8 mouse cellular contexts compared by ENCODE assay signal in the genomic region with DNA sequence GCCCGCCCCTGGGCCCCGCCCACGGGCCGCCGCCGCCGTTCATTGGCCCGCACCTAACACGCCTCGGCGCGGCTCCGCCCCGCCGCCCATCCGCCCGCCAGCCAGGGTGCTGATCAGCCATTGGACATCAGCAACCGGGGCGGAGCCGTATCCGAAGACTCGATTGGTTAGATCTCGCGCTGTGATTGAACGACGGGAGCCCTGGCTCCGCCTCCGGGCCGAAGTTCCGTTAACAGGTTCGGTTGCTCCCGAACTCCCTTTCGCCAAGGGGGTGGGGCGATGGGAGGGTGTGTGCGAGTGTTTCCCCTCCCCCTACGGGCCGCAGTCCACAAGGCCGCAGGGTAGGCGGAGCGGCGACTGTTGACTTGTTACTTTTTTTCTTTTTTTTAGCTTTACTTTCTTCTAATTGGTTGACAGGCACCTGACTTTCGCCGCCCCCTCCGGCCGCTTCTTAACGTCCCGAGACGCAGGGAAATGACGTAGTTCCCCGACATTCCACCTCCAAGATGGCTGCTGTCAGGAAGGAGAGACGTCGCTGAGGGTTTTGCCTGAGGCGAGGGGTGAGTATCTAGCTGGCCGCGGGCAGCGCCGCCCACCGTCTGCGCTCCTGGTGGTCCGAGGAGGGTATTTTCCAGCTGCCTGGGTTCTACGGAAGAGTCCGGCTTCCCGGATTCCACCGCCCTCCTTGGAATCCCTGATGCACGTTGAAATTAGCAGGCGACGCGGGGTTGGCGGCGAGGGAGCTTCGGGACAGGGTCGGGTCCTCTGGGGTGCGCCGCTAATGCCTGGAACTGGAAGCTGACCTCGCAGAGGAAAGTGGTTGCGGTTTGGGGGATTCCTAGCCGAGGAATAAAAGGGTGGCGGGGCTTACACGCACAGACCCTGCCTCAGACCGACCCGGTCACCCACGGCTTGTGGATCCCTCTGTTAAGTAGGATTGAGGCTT. TPM values are rescaled to one million over a fixed set of nuclear protein-coding genes. Genes with fewer than 3 reads are reported as not detected.
A peak's percentile ranks its signal among the peaks of the same experiment; 100 is the strongest.
DNase-seq lines count a peak whose midpoint lies in the region; ATAC-seq and TF ChIP-seq lines count a peak whose summit lies in the region.

A gene (plus strand): TSS at position 259 of the 946 bp plus-strand sequence.

- peaks cover 14 to 33% of the 10 kb centered on the region in 2 experiments for H3K36me3 ChIP-seq in CH12.LX (replicated peaks in 1 of 2; ENCODE audit: control insufficient read depth in 1 of 2, insufficient read depth in 1 of 2, low read length in 1 of 2)
- no peaks in the 10 kb centered on the region; the same call in 1 of the 2 replicates for H3K36me3 ChIP-seq in forebrain, embryonic 11.5 days (ENCODE audit: control insufficient read depth, insufficient read depth, low read length)
- peaks cover 7% of the 10 kb centered on the region; the same call in 1 of the 2 replicates for H3K36me3 ChIP-seq in heart, embryonic 16.5 days (ENCODE audit: control insufficient read depth, insufficient read depth)
- H3K36me3 ChIP-seq in liver, embryonic 15.5 days (replicated peaks), result peaks cover 24% of the 10 kb centered on the region
- peaks cover 18% of the 10 kb centered on the region; the same call in 1 of the 2 replicates for H3K36me3 ChIP-seq in neural tube, embryonic 12.5 days

- H3K27me3 ChIP-seq in CH12.LX (replicated peaks), result no peaks in the 10 kb centered on the region
- no peaks in the 10 kb centered on the region for H3K27me3 ChIP-seq in forebrain, embryonic 11.5 days (ENCODE audit: control insufficient read depth, insufficient read depth, low read length)
- H3K27me3 ChIP-seq in heart, embryonic 16.5 days (ENCODE audit: control insufficient read depth, insufficient read depth, low read length), result no peaks in the 10 kb centered on the region
- no peaks in the 10 kb centered on the region for H3K27me3 ChIP-seq in liver, embryonic 15.5 days
- H3K27me3 ChIP-seq in neural tube, embryonic 12.5 days (replicated peaks), result no peaks in the 10 kb centered on the region

- TF ChIP-seq EP300 in CH12.LX (IDR thresholded peaks at IDR 0.05; ENCODE audit: low read length), result no peak

- peak; percentile 93 for TF ChIP-seq POLR2A in CH12.LX (IDR thresholded peaks at IDR 0.05; ENCODE audit: low read depth, low read length)

- no peaks in the 10 kb centered on the region for H3K9me3 ChIP-seq in CH12.LX (replicated peaks; ENCODE audit: low read length)
- no peaks in the 10 kb centered on the region for H3K9me3 ChIP-seq in forebrain, embryonic 11.5 days (ENCODE audit: control insufficient read depth, low read length)
- H3K9me3 ChIP-seq in heart, embryonic 16.5 days (replicated peaks; ENCODE audit: control insufficient read depth, low read length), result no peaks in the 10 kb centered on the region
- H3K9me3 ChIP-seq in liver, embryonic 15.5 days (replicated peaks), result no peaks in the 10 kb centered on the region
- no peaks in the 10 kb centered on the region for H3K9me3 ChIP-seq in neural tube, embryonic 12.5 days

- peak; percentile 99 for DNase-seq in CH12.LX (ENCODE audit: extremely low read depth)
- DNase-seq in c-Kit-positive CD71-positive TER-119-negative erythroid progenitor cells, embryonic 14.5 days (ENCODE audit: low read depth), result peak; percentile 96
- DNase-seq in forebrain, embryonic 11.5 days (ENCODE audit: low spot score), result peak; percentile 99
- DNase-seq in kidney, postnatal 36 days, result peak; percentile 100
- DNase-seq in telencephalon, adult 2 months (ENCODE audit: low read depth, low spot score), result peak; percentile 99

- no peak for TF ChIP-seq CTCF in CH12.LX (conservative IDR thresholded peaks at IDR 0.05 in 1 of 2, IDR thresholded peaks at IDR 0.05 in 1 of 2; ENCODE audit: low read depth in 2 of 2, low read length in 2 of 2)

- peak within 1 kb of the TSS; percentile 39 for H3K27ac ChIP-seq in CH12.LX (ENCODE audit: insufficient read depth, low read depth)
- H3K27ac ChIP-seq in forebrain, embryonic 11.5 days (ENCODE audit: low read depth, low read length), result peak within 1 kb of the TSS; percentile 53
- H3K27ac ChIP-seq in heart, embryonic 16.5 days (ENCODE audit: low read length), result peak within 1 kb of the TSS; percentile 95
- H3K27ac ChIP-seq in liver, embryonic 15.5 days (replicated peaks), result peak within 1 kb of the TSS; percentile 96
- H3K27ac ChIP-seq in neural tube, embryonic 12.5 days, result peak within 1 kb of the TSS; percentile 59

- H3K4me1 ChIP-seq in CH12.LX (ENCODE audit: control insufficient read depth in 1 of 2, insufficient read depth in 2 of 2), result peaks cover 6 to 48% of the 10 kb centered on the region in 2 experiments; a peak in 3 of 4 replicates
- peaks cover 11% of the 10 kb centered on the region for H3K4me1 ChIP-seq in forebrain, embryonic 11.5 days (replicated peaks; ENCODE audit: control insufficient read depth, insufficient read depth, low read length)
- H3K4me1 ChIP-seq in heart, embryonic 16.5 days (ENCODE audit: control insufficient read depth, insufficient read depth, low read length), result peaks cover 23% of the 10 kb centered on the region
- H3K4me1 ChIP-seq in liver, embryonic 15.5 days (replicated peaks), result peaks cover 44% of the 10 kb centered on the region
- peaks cover 30% of the 10 kb centered on the region for H3K4me1 ChIP-seq in neural tube, embryonic 12.5 days

- in situ Hi-C loops in CH12.LX (cut with MboI; ENCODE audit: low pct_ligation_motif_present, low pct_unique_long_range_greater_than_20kb, low sequenced_read_pairs), result no loop called here

- under 1% methylated on average over 76 of the region's 82 CpGs for WGBS in forebrain, embryonic 11.5 days
- under 1% methylated on average over 82 of the region's 82 CpGs for WGBS in heart, embryonic 16.5 days
- under 1% methylated on average over 82 of the region's 82 CpGs for WGBS in liver, embryonic 15.5 days (ENCODE audit: insufficient replicate concordance)
- WGBS in neural tube, embryonic 12.5 days, result under 1% methylated on average over 82 of the region's 82 CpGs

- H3K9ac ChIP-seq in CH12.LX (ENCODE audit: insufficient read depth, low read depth), result peak within 1 kb of the TSS; percentile 92
- peak within 1 kb of the TSS; percentile 94 for H3K9ac ChIP-seq in forebrain, embryonic 11.5 days (ENCODE audit: low read length)
- H3K9ac ChIP-seq in heart, embryonic 16.5 days (ENCODE audit: low read length), result peak within 1 kb of the TSS; percentile 99
- peak within 1 kb of the TSS; percentile 97 for H3K9ac ChIP-seq in liver, embryonic 15.5 days
- peak within 1 kb of the TSS; percentile 94 for H3K9ac ChIP-seq in neural tube, embryonic 12.5 days

- ATAC-seq in forebrain, embryonic 11.5 days (replicated peaks; ENCODE audit: low FRiP score), result peak; percentile 98
- peak; percentile 97 for ATAC-seq in heart, embryonic 16.5 days (replicated peaks; ENCODE audit: extremely low read depth, insufficient read depth, low FRiP score)
- ATAC-seq in liver, embryonic 15.5 days (ENCODE audit: insufficient read depth), result peak; percentile 95
- peak; percentile 99 for ATAC-seq in neural tube, embryonic 12.5 days (ENCODE audit: low FRiP score, low read depth)

- no peak for TF ChIP-seq RAD21 in CH12.LX (IDR thresholded peaks at IDR 0.05; ENCODE audit: low read depth, low read length)

- peak within 1 kb of the TSS; percentile 91 to 99 (median 98) for H3K4me3 ChIP-seq in CH12.LX (replicated peaks in 1 of 3; ENCODE audit: low read depth in 2 of 3, low read length in 2 of 3, poor library complexity in 1 of 3)
- peak within 1 kb of the TSS; percentile 98 for H3K4me3 ChIP-seq in forebrain, embryonic 11.5 days (ENCODE audit: low read depth, low read length)
- H3K4me3 ChIP-seq in heart, embryonic 16.5 days (ENCODE audit: low read length), result peak within 1 kb of the TSS; percentile 98
- H3K4me3 ChIP-seq in liver, embryonic 15.5 days (replicated peaks), result peak within 1 kb of the TSS; percentile 98
- peak within 1 kb of the TSS; percentile 99 for H3K4me3 ChIP-seq in neural tube, embryonic 12.5 days

- dilution Hi-C loops in CH12.LX (cut with MboI; ENCODE audit: extremely low pct_ligation_motif_present, extremely low pct_unique_long_range_greater_than_20kb, low sequenced_read_pairs), result no loop called here

- H3K79me2 ChIP-seq in CH12.LX (replicated peaks; ENCODE audit: control insufficient read depth, extremely low read depth, insufficient read depth, poor library complexity, severe bottlenecking), result peaks cover 76% of the 10 kb centered on the region

- peak within 1 kb of the TSS; percentile 92 for H3K4me2 ChIP-seq in CH12.LX (ENCODE audit: insufficient read depth, low read depth, poor library complexity, severe bottlenecking)
- peak within 1 kb of the TSS; percentile 90 for H3K4me2 ChIP-seq in forebrain, embryonic 11.5 days (ENCODE audit: low read depth, low read length, severe bottlenecking)
- H3K4me2 ChIP-seq in heart, embryonic 16.5 days (ENCODE audit: low read depth, low read length), result peak within 1 kb of the TSS; percentile 78
- peak within 1 kb of the TSS; percentile 92 for H3K4me2 ChIP-seq in liver, embryonic 15.5 days
- H3K4me2 ChIP-seq in neural tube, embryonic 12.5 days (replicated peaks), result peak within 1 kb of the TSS; percentile 89

TF ChIP-seq in CH12.LX, 34 proteins besides CTCF, POLR2A, EP300 and RAD21 (continues in another document):
- peak; percentile 38; the same call in 1 of the 2 replicates for TF ChIP-seq USF2 (conservative IDR thresholded peaks at IDR 0.05; ENCODE audit: low read depth, low read length)
- TF ChIP-seq MAFK (IDR thresholded peaks at IDR 0.05; ENCODE audit: insufficient replicate concordance, low read length), result no peak
- TF ChIP-seq GABPA (IDR thresholded peaks at IDR 0.05; ENCODE audit: insufficient replicate concordance, low read depth, low read length), result no peak
- peak; percentile 10; the same call in 1 of the 2 replicates for TF ChIP-seq IRF4 (IDR thresholded peaks at IDR 0.05; ENCODE audit: low read depth, low read length)
- peak; percentile 47 for TF ChIP-seq USF1 (IDR thresholded peaks at IDR 0.05; ENCODE audit: low read depth, low read length)
- peak; percentile 88 for TF ChIP-seq NELFE (IDR thresholded peaks at IDR 0.05; ENCODE audit: low read depth, low read length)
- no peak for TF ChIP-seq ZKSCAN1 (IDR thresholded peaks at IDR 0.05; ENCODE audit: borderline replicate concordance, low read depth, low read length)
- no peak for TF ChIP-seq JUN (IDR thresholded peaks at IDR 0.05; ENCODE audit: insufficient read depth, low read depth, low read length)
- TF ChIP-seq MYC (IDR thresholded peaks at IDR 0.05; ENCODE audit: low read depth, low read length), result no peak; the same call in 1 of the 2 replicates
- peak; percentile 94 for TF ChIP-seq TBP (conservative IDR thresholded peaks at IDR 0.05; ENCODE audit: low read depth, low read length)
- TF ChIP-seq TCF12 (IDR thresholded peaks at IDR 0.05; ENCODE audit: low read depth, low read length), result peak; percentile 91

RNA-seq across cellular contexts. Expression of the gene that starts here (rescaled TPM):
- total RNA-seq in CH12.LX (2012; rRNA removed) (8.3 and 10.1 TPM in 2 replicates), CH12.LX (2014; rRNA removed) (5.2 and 9.2 TPM in 2 replicates)
- 51.1 and 66.8 TPM in 2 replicates for polyA plus RNA-seq in CH12.LX (2012; ENCODE audit: insufficient read length, low read depth)
- polyA plus RNA-seq in forebrain, embryonic 11.5 days (2014; fragmentation: Nextera tagmentation; extraction: Ambion mirVana), result 5.0 and 6.2 TPM in 2 replicates
- polyA plus RNA-seq in heart, embryonic 16.5 days (2015; fragmentation: Nextera tagmentation; extraction: Ambion mirVana), result 2.0 and 2.4 TPM in 2 replicates
- 1.4 and 1.7 TPM in 2 replicates for polyA plus RNA-seq in liver, embryonic 15.5 days (2015; fragmentation: Nextera tagmentation; extraction: Ambion mirVana)
- 3.2 and 3.8 TPM in 2 replicates for polyA plus RNA-seq in neural tube, embryonic 12.5 days (2016; fragmentation: Nextera tagmentation; extraction: Ambion mirVana)

Comparison
In these comparisons a context has a peak if more than half of its experiments do, and no peak if none do; other contexts are left out.
1. Peak in every context shown above with its lines: DNase-seq, ATAC-seq, H3K4me3 ChIP-seq and H3K27ac ChIP-seq.
2. H3K27ac ChIP-seq: peak in every context shown above with its lines; median percentile 96 in liver, embryonic 15.5 days; 95 in heart, embryonic 16.5 days; 59 in neural tube, embryonic 12.5 days; 53 in forebrain, embryonic 11.5 days; 39 in CH12.LX.